Mouse (Mus musculus) thymus, adult 18-20 months (tissue): Measurements from ENCODE around the gene Afap1l2.
A peak's percentile ranks its signal among the peaks of the same experiment; 100 is the strongest.

Experiments
- DNase-seq, 2 experiments: peaks; one replicate each; pipeline ENCODE4 v3.0.0; 2022; ENCODE audit warnings: mixed read lengths in 2 of 2

Gene Afap1l2

DNA sequence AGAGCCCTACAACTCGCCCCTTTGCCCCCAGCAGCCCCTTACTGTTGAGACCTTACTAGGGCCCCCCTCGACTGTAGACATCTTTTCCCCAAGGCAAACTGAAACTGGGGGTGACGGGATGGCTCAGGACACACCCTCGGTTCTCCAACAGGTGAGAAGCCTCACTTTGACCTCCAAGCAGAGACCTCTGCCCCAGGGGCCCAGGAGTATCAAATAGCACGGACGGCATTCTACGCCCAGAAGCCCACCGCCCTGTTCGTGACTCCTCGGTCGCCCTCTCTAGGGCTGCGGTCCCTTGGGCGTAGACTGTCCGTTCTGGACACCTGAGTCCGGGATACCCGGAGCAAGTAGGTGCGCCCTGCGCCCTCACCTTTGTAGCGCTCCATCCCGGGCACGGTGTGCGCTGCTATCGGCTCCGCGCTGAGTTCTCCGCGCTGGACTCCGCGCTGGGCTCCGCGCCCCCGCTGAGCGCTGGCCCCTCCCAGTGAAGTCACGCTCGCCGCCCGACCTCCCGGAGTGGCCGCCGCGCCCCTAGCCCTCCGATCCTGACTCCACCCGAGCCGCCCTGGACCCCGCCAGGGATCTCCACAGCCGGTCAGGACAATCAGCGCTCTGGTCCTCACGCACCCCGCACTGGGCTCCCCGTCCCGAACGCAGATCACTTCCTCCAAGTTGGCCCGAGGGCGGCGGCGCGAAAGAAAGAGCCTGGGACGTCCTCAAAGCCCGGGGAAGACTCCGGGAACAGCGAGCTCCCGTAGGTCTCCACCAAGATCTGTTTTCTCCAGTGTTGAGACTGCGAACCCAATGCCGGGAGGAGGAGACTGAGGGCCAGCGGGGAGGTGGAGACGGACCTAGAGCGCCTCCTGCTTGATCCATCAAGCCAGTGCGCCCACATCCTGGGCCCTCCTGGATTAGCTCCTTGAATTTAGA lies at the start of gene Afap1l2:
Gene Afap1l2 (minus strand): TSS at position 448 of the 930 bp plus-strand sequence.
- no peak for DNase-seq

DNA sequence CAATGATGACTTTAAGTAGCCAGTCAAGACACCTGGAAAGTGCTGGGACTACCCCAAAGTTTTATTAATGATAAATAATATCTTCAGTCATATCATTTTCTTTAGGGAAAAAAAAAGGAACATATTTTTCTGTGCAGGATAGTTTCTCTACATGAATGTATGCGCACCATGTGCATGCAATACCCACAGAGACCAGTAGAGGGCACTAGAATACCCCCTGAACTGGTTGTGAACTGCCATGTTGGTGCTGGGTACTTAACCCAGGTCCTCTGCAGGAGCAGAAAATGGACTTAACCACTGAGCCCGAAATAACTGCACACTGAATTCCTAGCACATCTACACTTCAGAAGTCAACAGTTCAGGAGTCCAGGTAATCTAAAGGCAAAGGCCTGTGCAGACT lies 49.5 kb upstream of the Afap1l2 start:
- DNase-seq: no peak

DNA sequence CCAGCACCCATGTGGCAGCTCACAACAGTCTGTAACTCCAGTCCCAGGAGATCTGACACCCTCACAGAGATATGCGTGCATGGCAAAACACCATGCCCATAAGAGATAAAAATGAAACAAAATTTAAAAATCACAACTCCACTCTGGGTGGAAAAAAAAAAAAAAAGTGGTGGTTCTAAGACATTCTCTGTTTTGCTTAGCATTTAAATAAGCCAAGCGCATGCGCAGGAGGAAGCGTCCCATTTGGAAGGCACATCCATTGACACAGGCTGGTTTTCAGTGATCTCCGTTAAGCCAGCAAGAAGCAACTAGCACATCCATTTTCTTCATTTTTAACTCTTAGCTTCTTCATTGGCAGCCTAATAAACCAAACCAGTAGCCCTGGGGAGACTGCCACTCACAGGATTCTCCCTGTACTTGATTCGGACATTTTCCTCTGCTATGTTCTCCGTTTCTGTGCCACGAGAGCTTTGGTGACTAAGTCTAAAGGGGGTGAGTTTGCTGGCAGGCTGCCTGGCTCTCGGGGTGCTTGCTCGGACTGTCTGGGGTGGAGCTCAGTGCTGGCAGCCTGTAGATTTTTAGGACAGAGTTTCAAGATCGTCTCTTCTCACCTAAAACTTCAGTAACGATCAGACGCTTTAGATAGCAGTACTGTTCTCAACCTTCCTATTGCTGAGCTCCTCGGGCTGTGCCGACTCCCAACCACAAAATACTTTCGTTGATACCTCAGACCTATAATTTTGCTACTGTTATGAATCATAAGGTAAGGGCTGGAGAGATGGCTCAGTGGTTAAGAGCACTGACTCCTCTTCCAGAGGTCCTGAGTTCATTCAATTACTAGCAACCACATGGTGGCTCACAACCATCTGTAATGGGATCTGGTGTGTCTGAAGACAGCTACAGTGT lies 47.4 kb upstream of the Afap1l2 start:
- DNase-seq: no peak

DNA sequence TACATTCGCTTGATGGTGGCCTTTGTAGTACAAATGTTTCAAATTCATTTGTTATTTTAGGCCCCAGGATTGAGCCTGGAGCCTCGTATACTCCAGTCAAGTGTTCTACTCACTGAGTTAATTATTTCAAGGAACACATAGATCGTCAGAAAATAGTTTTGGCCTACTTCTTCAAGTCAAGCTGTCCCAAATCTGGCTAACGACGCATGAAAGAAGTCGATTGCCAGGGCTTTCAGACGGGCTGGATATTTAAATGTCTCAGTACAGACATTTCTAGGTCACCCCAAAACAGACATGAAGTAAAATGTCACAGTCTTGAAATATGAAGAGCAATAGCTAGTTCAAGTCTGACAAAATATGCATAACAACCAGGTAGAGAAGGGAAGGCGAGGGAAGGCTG lies 44.9 kb upstream of the Afap1l2 start:
- no peak for DNase-seq

DNA sequence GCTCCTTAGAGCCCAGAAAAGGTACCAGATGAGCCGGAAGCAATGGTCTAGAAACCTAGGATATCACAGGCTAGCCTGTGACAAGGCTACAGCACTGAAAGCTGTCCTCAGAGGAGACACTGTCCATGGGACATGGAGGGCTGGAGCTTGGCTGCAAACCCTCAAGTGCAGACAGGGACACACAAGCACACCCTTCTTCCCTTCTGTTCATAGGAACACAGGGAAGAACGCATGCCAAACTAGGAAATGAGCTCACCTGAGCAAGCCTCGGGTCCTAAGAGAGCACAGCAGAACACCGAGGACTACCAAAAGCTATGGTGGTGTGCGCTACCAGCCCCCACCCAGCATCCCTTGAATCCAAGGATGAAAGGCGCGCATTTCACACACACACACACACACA lies 44.0 kb upstream of the Afap1l2 start:
- DNase-seq: no peak

DNA sequence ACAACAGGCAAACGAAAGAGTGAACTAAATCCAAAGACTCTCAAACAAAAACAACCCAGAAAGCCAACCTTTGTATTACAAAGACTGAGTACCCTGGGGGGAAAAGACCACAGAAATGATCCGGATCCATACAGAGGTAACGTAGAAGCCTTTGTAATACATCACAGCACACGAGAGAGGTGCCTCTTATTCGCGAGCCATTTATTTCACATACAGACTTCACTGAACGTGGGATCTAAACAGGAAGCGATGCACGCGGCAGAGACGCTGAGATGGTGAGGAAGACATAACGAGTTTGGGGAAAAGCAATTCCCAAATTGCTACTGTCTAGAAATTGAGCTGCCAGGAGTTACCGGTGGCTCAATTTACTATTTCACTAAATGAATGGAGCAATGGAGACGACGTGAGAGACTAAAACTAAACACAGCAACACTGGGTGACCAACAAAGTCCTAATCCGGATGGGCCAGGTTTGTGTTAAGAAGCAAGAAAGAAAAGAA lies 41.6 kb upstream of the Afap1l2 start:
- no peak for DNase-seq

DNA sequence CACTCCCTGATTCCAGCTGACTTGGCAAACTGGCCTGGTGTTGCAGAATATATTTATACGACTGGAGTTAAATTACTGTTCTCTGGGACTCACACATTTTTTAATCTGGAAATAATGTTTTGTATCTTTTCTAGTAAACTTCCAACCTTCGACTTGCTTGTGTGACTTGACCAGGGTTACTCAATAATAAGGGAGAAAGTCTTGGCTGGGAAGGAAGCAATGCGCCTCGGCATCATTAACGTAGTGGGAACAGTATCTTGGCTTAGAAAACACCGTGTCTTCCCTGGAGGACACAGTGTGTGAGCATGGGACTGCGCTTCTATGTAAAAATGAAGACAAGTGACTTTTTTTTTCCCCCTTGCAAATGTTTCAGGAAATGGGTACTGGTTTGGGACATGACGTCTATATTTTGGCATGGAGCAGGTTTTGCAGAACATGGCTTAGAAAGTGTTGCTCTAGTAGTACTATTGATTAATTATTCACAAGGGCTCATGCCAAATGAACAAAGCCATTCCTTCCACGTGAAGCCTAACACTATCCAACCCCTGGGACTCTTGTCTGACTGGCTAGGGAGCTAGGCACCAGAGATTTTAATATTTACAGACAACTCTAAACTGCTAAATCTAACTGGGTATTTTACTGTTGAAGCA lies 39.8 kb upstream of the Afap1l2 start:
- no peak for DNase-seq

DNA sequence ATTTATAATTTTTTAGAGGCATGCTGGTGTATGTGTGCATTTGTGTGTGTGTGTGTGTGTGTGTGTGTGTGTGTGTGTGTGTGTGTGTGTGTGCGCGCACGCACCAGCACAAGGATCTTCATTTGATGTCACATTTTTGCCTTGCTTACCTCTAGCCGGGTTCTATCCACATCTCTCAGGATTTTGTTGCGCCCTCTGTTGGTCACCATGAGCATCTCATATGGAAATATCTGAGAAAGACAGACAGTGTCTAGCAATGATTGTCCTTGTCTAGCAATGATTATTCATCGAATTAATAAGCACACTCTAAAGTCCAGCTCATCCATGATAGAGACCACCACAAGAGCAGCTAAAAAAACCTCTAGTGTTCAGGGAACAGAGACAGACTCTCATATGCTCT lies 31.2 kb upstream of the Afap1l2 start:
- DNase-seq: no peak

DNA sequence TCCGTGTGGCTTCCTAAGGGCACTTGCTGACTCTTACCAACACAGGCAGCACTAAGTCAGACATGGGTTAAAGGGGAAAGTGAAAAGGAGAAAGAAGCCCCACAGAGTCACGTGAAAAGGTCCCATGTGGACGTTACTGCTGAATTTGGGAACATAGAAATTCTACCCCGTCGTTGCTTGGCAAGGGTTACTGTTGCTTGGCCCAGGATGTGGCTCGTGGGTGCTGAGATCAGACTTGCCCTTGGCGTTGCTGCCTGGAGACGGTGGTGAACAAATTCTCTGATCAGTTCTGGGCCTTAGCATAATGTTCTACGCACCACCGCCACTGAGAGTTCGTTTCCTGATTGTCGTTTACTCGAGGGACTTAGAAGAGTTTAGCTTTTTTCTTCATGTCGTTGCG lies 28.8 kb upstream of the Afap1l2 start:
- no peak for DNase-seq

DNA sequence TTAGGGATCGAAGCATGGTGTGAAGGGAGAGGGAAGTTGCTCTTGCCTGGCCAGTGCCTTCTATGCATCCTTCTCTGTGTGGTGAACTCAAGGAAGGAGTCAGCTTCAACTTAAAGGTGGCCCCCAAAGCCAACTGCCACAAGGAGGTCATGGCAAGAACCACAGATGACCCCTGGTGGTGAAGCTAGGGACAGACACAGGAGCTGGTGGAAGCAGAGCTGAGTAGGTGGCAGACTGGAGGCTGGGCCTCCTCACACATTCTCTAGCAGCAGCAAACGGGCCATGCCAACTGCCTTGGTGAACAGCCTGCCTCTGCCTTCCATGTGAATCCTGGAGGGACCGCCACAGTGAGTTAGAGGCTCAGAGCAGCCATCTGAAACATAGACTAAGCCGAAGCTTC lies 23.6 kb upstream of the Afap1l2 start:
- peak; percentile 22 to 38 for DNase-seq

DNA sequence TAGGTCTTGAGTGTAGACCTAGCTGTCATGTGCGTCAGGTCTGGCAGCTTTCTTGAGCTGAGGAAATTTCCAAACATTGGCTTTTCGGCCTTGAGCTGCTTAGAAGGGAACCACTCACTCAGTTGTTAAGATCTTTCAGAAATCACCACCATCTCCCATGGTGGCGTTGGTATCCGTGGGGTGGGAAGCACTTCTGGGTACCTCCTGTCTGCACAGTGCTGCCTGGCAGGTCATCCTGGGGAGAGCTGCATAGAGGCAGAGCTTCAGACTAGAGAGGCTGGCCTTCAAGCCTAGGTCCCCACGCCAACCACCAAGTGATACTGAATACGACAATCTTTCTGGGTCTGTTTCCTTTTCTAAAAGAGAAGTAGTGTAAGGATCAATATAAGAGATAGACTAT lies 21.4 kb upstream of the Afap1l2 start:
- DNase-seq: no peak

DNA sequence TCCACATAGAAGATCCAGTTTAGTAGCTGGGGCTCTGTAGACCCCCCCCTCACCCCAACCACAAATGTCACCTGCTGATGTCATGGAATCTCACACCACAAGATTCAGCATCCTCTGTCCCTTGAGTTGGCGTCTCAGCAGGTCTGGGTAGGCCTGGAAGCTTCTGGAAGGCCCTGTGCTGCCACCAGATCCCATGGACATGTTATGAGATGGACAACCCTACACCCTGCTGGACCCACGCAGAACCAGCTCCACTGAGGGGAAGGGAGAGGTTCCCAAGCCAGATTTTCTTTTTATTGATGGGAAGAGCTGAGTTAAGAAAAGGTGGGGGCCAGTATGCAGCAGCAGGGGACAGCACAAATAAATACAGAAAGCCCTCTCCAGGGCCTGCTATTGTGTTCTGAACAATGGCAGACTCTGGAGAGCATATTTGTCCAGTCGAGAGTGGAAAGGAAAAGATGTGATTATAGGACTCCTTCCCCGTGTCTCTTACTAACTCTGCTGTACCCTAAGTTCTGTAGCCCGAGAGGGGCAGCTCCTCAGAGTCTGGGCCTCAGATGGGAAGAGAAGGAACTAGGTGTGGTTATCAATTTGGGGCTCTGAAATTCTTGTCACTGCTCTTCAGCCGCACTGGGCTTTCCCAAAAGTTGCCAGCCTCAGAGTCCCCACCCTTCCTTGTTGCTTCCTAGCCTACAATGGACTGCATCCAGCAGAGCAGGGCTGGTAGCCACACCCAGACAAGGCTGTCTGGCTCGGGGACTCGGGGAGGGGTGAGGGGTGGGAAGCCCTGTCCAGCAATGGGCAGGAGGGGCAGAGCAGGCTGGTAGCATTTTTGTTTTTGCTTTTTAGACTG lies 20.5 kb upstream of the Afap1l2 start:
- DNase-seq: no peak

DNA sequence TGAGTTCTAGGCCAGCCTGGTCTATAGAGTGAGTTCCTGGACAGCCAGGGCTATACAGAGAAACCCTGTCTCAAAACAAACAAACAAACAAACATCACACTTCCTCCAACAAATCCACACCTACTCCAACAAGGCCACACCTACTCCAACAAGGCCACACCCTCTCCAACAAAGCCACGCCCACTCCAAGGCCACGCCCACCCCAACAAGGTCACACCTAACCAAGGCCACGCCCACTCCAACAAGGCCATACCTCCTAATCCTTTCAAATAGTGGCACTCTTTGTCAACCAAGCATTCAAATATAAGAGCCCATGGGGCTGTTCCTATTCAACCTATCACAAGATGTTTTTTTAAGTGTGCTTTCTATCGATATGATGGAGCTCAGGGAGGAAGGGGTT lies 18.5 kb upstream of the Afap1l2 start:
- no peak for DNase-seq

DNA sequence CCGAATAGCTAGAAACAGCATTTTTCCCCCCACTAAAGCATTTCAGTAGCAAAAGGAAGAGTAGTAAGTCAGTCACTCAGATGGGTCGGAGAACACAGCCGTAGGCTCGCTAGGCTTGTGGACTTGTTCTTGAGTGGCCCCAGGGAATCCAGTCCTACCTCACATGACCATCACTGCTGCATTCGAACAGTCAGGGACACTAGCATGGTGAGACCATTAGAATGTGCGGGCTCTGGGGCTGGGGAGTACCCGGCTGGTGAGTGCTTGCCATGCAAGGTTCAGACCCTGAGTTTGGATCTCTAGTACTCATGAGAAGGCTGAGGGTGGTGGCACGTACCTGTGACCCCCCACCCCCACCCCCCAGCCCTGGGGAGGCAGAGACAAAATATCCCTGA lies 9.8 kb upstream of the Afap1l2 start:
- no peak for DNase-seq

DNA sequence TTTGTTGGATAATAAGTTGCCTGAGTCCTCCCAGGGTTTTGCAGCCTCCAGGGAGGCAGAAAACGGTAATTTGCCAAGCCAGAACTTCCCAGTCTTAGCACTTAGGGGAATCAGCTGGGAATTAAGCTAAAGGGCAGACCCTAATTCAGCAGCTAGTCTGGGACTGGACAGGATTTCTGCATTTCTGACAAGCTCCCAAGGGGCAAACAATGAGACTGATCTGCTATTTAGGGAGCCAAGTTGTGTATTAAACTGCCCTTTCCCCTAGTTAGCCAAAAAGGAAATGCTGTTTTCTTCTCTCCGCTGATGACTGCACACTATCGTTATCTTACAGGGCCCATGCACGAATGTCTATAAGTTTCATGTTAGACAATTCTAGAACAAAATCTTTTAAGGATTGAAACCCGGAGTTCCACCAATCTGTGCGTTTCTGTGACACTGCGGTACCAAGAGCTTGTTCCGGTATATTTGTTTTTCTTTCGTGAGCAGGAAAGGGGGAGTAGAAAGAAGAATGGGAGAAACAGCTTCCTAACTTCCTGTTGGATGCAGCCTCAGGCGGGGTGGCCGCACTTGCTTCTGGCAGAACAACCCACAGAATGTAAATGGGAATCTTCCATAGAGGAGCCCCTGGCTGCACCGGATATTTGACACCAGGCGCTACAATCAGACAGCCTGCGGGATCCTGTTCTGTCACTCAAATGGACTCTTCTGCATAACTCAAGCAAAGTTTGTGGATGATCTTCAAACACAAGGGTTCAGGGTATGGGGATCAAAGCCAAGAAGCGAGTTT lies 9.2 kb upstream of the Afap1l2 start:
- no peak for DNase-seq

DNA sequence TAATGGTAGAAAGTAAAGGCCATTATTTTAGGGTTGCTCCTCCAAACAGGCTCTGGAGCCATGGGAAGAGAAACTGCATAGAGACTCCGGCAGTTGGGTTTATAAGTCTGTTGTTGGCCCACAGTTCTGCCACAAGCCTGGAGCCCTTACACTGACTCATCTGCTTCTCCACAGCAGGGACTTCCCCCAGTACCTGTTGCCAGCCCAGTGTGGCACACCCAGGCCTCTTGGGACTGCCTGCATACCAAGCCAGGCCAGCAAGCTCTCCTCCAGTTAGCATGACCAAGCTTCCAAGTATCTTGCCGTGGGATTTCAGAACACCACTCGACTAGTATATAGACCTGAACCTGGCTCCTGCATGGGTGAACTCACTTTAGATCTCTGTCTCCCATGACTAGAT lies 6.8 kb upstream of the Afap1l2 start:
- DNase-seq: no peak

DNA sequence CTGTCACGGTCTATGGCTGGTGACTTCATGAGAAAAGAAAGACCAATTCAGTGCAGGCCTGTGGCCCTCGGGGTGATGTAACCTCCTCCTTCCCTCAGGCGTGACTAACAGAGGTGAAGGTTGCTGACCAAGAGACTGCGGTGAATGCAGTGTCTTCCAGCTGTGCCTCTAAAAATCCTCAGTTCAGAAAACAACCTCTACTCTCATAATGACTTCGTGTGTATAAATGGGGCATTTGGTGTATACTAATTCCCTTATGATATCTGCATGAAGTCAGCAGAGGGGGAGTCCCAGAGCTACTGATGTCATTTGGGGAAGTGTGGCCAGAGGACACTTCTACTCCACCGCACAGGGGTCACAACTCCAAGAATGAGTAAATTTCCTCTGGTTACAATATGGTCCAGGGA lies 5.2 kb upstream of the Afap1l2 start:
- DNase-seq: no peak

DNA sequence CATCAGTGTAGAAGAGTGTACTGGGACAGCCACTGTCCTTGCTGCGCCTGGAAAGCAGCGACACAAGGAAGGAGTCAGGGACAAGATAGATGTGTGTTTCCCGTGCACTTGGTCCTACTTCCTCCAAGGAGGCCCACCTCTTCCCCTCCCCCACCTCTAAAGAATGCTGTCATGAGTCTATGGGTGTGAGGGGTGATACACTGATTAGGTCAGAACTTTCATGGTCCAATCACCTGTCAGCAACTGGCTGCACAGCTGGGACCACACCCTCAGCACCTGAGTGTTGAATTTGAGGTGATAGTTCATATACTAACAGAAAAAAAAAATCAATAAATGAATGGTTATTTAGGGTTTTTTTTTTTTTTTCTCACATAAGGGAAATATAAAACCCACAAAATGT lies 4.0 kb upstream of the Afap1l2 start:
- no peak for DNase-seq

DNA sequence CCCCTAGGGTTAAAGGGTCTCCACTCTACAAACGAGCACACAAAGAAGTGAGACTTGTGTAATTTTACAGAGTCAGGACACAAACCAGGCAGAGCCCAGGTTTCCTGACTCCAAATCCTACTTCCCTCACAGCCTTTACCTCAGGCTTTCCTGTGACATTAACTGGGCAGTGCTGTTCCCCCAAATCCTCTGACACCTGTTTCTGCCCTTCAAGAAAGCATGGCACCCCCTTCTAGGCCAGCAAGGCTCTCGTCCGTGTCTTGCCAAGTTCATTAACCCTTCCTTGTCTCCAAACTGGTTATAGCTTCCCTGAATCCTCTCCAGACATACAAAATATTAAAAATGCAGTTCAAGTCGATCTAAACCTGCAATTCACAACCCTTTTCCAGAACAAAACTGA lies 2.0 kb upstream of the Afap1l2 start:
- DNase-seq: no peak

DNA sequence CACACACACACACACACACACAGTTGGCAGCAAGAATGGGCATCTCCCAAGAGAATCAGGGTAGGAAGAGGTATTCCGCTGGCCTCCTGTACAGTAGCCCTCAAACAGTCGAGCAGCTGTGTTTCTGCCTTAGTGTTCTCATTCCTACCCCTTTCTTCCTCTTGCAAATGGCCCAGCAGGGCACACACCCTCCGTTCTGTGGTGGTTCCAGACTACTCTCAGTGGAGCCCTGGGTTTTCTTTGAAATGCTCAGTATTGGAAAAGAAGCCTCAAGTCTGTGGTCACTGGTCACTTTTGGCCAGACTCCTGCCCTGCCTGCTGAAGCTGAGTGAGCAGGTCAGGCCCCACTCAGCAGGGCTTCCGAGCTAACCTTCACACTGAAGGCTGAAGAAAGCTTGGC lies 1.6 kb upstream of the Afap1l2 start:
- no peak for DNase-seq

DNA sequence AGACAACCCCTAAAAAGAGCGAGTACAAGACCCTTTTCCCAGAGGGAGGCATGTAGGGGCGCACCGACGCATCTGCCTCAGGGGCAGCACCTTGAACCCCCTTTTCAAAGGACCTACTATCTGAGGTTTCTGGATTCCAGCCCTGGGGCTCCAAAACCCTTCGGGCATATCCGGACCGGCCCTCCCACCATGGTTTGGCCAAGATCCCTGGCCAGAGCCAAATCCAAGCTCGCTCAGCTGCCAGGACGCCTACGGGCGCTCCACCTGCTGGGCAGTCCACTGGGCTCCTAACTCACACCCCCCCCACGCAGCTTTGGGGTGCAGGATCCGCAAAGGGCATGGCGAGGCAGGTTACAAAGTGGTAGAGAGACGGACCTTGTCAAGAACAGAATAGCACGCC lies 737 bp downstream of the Afap1l2 start:
- DNase-seq: no peak
